Mouse (Mus musculus): ENCODE data around the gene Slc4a10.

Gene Slc4a10

DNA sequence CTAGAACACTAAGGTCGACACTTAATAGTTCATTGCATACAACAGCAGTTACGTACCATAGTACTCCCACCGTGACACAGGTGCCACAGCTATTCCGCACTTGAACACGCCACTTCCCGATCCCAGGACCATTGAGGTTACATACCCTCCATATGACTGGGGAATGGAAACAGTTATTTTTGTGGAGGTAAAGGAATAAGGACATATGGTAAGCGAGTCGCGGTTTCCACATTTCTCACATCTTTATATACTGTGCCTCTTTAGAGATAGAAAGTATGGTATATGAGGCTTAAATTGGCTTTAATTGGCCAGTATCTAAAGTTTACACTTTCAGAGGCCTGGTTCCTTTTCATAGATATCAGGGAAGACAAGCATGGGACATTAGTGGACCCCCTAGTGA lies 301.5 kb downstream of the Slc4a10 start:
- DNase-seq (ENCODE audit: low read depth): no peak

DNA sequence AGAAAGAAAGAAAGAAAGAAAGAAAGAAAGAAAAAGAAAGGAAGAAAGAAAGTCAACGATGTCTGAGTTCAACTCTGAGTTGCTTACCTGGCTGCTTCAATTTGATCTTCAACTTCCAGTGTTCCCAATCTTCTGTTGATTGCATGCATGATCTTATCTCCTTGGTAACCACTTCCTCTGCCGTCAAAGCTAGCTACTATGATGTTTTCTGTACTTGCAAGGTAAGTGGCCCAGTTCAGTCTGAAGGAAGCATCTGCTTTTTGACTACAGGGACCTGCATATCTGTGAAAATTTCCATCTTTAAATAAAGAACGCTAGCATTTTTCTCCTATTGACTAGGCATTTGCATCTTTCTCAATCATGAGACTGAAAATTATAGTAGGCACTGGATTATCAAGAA lies 305.8 kb downstream of the Slc4a10 start:
- peak; percentile 87 for DNase-seq (ENCODE audit: low read depth)

DNA sequence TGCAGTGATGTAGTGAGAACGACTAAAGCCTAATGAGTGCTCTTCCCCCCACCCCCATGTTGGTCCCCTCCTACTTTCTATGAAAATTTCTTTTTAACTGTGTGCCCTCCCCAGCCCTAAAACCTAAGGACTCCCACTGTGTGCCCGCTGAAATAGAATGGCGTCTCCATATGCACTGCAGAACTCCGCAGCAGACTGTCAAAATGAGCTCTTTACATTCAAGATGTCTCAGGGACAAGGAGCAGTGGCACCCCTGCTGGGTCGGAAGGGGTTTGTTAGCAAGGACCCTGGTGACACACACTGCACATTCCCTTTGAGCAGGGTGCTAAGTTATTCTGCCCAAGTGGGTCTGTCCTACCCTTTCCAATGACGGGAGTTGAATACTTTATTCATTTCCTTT lies 309.5 kb downstream of the Slc4a10 start:
- DNase-seq (ENCODE audit: low read depth): no peak

DNA sequence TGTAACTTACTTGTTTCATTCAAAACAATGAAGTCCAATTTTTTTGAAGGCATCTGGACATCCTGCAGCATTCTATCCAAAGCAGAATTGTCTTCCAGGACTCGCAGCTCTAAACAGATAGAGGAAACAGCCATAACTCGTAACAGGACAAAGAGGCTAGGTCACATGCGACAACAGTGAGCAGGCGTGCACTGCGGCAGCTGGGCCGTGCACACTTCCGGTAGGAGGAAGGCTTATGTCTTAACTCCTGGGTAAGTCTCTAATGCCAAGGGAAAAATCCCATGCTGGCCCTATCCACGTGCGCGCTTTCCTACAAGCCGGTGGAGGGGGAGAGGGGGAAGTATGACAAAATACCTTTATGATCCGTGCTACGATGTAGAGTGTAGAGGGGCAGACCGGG lies 310.3 kb downstream of the Slc4a10 start:
- no peak for DNase-seq (ENCODE audit: low read depth)

DNA sequence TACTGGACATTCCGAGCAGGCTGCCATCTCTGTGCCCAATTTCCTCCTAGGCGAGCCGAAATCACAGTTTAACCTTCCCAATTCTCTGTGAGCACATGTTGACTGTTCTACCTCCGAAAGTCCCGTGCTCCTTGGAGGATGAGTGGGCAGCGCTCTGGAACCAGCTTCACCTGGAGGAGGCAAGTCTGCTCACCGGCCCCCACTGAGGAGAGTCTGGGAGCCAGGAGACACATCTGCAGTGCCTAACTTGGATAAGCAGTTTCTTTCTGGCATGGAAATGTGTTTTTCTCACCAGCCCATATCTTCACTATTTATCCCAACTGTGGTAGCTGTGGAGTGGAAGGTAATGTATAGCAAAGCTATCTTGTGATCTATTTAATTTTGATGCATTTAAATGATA lies 311.0 kb downstream of the Slc4a10 start:
- no peak for DNase-seq (ENCODE audit: low read depth)

DNA sequence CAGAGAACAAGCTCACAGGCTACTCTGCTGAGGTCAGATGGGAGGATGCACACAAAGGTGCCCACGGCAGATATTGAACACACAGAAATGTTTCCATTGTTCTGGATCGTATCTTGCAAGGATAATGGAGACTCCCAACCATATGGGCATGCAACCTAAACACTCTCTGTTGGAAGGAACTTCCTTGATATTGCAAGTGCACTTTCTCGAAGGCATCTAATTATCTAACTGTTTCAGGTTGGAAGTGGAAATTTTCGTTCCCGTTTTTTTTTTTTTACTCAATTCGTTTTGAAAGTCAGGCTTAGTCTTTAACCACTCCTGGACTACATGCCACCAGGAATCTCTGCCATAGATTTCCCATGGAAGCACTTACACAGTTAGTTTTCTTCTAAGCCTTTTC lies 314.6 kb downstream of the Slc4a10 start:
- no peak for DNase-seq (ENCODE audit: low read depth)

DNA sequence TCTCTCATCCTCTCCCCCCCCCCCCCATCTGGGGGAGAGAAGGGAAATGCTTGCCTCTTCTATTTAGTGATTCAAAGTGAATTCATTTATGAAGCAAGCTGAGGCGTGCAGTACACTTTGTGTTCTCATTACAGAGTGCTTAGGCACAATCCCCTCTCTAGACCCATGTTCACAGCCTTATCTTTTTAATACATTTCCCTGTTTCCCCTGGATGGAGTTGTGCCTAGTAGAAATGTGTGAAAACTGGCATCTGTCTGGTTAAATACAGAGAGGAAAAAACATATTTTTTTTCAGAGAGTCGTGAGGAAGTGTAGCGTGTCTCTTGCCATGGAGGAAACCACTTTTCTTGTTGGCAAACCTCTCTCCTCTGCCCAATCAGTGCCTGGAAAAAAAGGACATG lies 315.3 kb downstream of the Slc4a10 start:
- DNase-seq (ENCODE audit: low read depth): no peak

DNA sequence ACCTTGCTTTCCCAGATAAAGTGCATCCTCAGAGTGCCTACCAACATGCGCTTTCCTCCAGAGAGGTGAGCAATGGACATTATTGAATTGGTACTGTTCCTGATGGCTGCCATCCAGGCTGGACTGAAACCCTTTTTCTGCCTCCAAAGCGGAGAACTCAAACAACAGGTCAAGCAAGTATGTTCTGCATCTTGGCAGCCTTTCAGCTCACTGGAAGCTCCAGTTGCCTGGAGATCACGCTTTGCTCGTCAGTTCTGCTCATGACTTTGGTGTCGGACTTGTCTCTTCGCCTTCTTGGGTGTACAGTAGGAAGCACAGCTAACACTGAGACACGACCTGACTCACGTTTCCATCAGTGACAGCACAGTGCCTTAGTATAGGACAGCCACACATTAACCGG lies 315.9 kb downstream of the Slc4a10 start:
- no peak for DNase-seq (ENCODE audit: low read depth)

DNA sequence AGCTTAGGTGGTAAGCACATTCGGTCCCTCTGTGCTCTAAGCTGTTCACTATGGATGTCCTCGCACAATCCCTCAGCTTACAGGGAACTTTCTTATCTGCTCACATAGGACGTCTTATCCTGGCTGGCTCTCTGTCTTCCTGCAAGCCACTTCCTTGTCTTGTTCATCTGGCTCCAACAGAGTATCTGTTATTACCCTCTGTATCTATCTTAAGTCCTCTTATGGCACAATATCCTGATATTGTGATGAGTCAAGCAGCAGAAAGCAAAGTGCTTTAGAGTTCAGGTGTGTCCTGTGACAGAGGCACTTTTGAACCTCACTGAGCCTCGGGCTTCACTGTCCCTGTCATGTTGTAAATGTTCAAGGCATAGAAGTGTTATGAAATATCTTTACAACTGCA lies 317.3 kb downstream of the Slc4a10 start:
- DNase-seq (ENCODE audit: low read depth): no peak

DNA sequence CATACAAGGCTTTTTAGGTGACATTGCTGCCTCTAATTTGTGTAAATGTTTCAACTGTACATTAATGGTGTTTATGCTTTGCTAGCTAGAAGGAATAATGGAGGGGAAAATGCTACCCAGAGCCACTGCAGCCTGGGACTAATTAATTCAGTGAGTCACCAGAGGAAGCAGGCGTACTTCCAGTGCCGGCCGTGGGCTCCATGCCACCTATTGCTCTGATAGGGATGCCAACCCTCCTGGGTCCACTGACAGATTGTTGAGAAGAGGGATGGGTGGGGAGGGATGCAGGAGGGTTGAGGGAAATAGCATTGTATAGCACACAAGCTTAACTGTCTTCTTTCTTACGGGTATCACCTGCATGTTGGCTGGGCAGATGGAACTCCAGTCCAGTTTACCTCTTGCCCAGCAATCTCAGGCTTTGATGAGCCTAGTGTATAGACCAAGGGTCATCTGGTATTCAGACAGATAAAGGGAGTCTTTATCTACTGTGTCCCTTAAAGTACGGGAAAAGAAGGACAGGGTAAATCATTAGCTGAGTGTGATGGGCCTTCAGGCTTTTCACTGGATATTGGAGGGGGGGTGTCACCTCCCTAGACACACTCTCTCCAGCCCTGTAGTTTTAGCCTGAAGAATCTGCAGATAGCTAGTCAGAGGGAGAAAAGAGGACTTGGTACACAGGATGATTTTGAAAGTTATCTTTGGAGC lies 322.2 kb downstream of the Slc4a10 start:
- DNase-seq (ENCODE audit: low read depth): no peak

DNA sequence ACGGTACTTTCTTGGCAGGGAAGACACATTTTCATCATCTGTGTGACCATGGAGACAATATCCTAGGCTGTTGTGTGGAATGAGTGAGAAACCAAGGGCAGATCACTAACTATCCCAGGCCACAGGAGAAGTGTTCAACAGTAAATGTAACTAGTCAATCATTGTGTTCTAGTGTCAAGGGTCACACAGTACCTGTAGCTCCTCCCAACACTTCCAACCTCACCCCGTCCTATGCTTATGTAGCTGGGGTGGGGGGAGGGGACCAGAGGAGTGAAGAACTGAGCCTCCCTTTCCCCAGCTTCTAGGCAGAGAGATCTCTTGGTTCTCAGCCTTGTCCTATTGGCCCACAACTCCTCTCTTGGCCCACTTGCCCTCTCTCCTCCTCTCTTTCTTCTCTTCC lies 323.8 kb downstream of the Slc4a10 start:
- no peak for DNase-seq (ENCODE audit: low read depth)

DNA sequence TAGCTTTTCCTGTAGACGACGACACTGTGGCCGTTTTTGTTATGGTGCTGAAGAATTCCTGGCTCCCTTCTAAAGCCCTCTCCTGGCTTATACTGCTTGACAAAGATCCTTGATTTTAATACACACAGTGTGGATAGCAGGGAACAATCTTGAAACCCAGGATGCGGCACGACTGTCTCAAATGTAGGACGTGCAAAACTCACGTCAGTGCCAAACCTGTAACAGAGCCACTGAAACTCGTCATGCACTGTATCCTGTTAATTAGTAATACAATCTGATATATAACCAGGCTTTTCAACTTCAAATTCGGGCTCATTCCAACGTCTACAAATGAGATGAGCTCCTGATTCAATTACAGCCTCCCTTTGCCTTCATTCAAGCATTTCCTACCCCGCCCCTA lies 327.4 kb downstream of the Slc4a10 start:
- DNase-seq (ENCODE audit: low read depth): no peak

Measured in naive thymus-derived CD4-positive, alpha-beta T cell, adult 2 months (primary cell).